Mouse (Mus musculus) stomach, embryonic 16.5 days (tissue): ENCODE measurements around the gene Cel. TPM values are rescaled to one million over a fixed set of nuclear protein-coding genes. Genes with fewer than 3 reads are reported as not detected.

ENCODE experiments used
- ATAC-seq: fragments of 200-750 bp; cut with Nextera tagmentation; 2 replicates; pipeline ENCODE4 v1.8.0; 2017; ENCODE audit warnings: moderate number of reproducible peaks, moderate TSS enrichment; ENCODE audit not compliant: insufficient read depth, low FRiP score
- H3K27ac ChIP-seq: fragments of 300-500 bp; sonication (generic); 2 replicates; pipeline ENCODE4 v1.5.1; 2014; ENCODE audit warnings: low read length
- H3K27me3 ChIP-seq: fragments of 300-500 bp; sonication (generic); 2 replicates; pipeline ENCODE4 v1.6.1; 2014; ENCODE audit warnings: low read length, control low read depth, mixed read lengths; ENCODE audit not compliant: control insufficient read depth, insufficient read depth
- H3K36me3 ChIP-seq: fragments of 300-500 bp; sonication (generic); 2 replicates; pipeline ENCODE4 v1.6.1; 2014; ENCODE audit warnings: low read length; ENCODE audit not compliant: control insufficient read depth, insufficient read depth
- H3K4me1 ChIP-seq: fragments of 300-500 bp; sonication (generic); 2 replicates; pipeline ENCODE4 v1.6.1; 2014; ENCODE audit warnings: low read length, control low read depth, mixed read lengths; ENCODE audit not compliant: control insufficient read depth, insufficient read depth
- H3K4me2 ChIP-seq: fragments of 300-500 bp; sonication (generic); 2 replicates; pipeline ENCODE4 v1.6.1; 2014; ENCODE audit warnings: low read depth, low read length, mixed read lengths
- H3K4me3 ChIP-seq: fragments of 300-500 bp; sonication (generic); replicated peaks from 2 replicates; pipeline ENCODE4 v1.5.1; 2014; ENCODE audit warnings: mild to moderate bottlenecking, low read length
- H3K9ac ChIP-seq: fragments of 300-500 bp; sonication (generic); 2 replicates; pipeline ENCODE4 v1.6.1; 2014; ENCODE audit warnings: low read length
- H3K9me3 ChIP-seq: fragments of 300-500 bp; sonication (generic); replicated peaks from 2 replicates; pipeline ENCODE4 v1.6.1; 2016; ENCODE audit warnings: low read length, control low read depth; ENCODE audit not compliant: control insufficient read depth
- WGBS: fragments of 180-500 bp; shearing (Covaris S2); extraction: QIAGEN DNeasy Blood & Tissue Kit; methylation state at CpG from one replicate; pipeline ENCODE4 v1.1.7; 2014; 5-methylcytosine and 5-hydroxymethylcytosine counted together
- polyA plus RNA-seq: library from polyadenylated mRNA; unstranded; fragments of >200 nt; fragmentation: Nextera tagmentation; extraction: Ambion mirVana; gene quantifications from 2 replicates; pipeline ENCODE4 v1.2.1, GENCODE M21; 2015

Gene Cel
- polyA plus RNA-seq, 1 experiment from 2014 or later: 562 TPM

DNA sequence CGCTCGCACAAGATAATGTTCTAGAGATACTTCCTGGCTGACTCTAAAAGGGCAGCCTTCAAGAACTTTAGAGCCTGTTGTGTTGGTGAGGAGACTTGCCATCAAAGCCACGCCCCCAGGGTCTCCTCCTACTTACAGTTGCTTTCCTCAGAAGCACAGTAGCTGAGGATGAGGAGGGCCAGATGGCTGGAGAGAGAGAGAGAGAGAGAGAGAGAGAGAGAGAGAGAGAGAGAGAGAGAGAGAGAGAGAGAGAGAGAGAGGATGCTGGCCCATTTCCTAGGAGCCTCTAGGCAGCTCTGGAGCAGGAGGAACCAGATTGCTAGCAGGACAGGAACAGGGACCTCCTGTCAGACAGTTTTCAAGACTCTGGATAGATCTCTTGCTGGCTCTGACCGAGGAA lies 27.0 kb downstream of the Cel start:
- Histone ChIP-seq H3K27me3 (no peaks in the 10 kb centered on the region), H3K9me3 (no peaks in the 10 kb centered on the region), H3K27ac (peak overlapping the region; percentile 90), H3K4me3 (no peak overlapping the region), H3K4me2 (peak overlapping the region; percentile 88; the same call in 1 of the 2 replicates), H3K4me1 (peaks cover 83% of the 10 kb centered on the region), H3K36me3 (no peaks in the 10 kb centered on the region), H3K9ac (peak overlapping the region; percentile 84; the same call in 1 of the 2 replicates)
- ATAC-seq: no peak
- 42% methylated on average over 4 of the region's 4 CpGs for WGBS

- peaks cover 81% of the 10 kb centered on the region for H3K4me1 ChIP-seq
- peak overlapping the region; percentile 84 for H3K9ac ChIP-seq
- H3K4me3 ChIP-seq: peak overlapping the region; percentile 73; the same call in 1 of the 2 replicates
- peak overlapping the region; percentile 90 for H3K27ac ChIP-seq
- WGBS: 43% methylated on average over 7 of the region's 7 CpGs
- H3K9me3 ChIP-seq: no peaks in the 10 kb centered on the region
- ATAC-seq: no peak
- no peaks in the 10 kb centered on the region for H3K27me3 ChIP-seq
- no peaks in the 10 kb centered on the region for H3K36me3 ChIP-seq
- peak overlapping the region; percentile 88 for H3K4me2 ChIP-seq
Measured at GRCm38 (mm10) chr2:28535650-28536049, 27.6 kb downstream of the Cel start.

- peaks cover 80% of the 10 kb centered on the region for H3K4me1 ChIP-seq
Measured at GRCm38 (mm10) chr2:28535263-28535540, 28.0 kb downstream of the Cel start.

GRCm38 (mm10) chr2:28534436-28535262 lies 28.6 kb downstream of the Cel start:
- Histone ChIP-seq H3K4me3 (peak overlapping the region; percentile 73), H3K9ac (peak overlapping the region; percentile 84), H3K4me1 (peaks cover 77% of the 10 kb centered on the region), H3K27me3 (no peaks in the 10 kb centered on the region), H3K4me2 (peak overlapping the region; percentile 88), H3K27ac (peak overlapping the region; percentile 90), H3K36me3 (no peaks in the 10 kb centered on the region), H3K9me3 (no peaks in the 10 kb centered on the region)
- 38% methylated on average over 11 of the region's 11 CpGs for WGBS
- ATAC-seq: 0 out of 2 replicates have a peak, but pooled peaks have one; percentile 18

More at GRCm38 (mm10) chr2:28535263-28535540, 28.0 kb downstream of the Cel start:
- Histone ChIP-seq H3K27ac (peak overlapping the region; percentile 90), H3K36me3 (no peaks in the 10 kb centered on the region), H3K4me2 (peak overlapping the region; percentile 88), H3K4me3 (peak overlapping the region; percentile 73), H3K27me3 (no peaks in the 10 kb centered on the region), H3K9ac (peak overlapping the region; percentile 84), H3K9me3 (no peaks in the 10 kb centered on the region)
- WGBS: 37% methylated on average over 4 of the region's 4 CpGs
- ATAC-seq: no peak

DNA sequence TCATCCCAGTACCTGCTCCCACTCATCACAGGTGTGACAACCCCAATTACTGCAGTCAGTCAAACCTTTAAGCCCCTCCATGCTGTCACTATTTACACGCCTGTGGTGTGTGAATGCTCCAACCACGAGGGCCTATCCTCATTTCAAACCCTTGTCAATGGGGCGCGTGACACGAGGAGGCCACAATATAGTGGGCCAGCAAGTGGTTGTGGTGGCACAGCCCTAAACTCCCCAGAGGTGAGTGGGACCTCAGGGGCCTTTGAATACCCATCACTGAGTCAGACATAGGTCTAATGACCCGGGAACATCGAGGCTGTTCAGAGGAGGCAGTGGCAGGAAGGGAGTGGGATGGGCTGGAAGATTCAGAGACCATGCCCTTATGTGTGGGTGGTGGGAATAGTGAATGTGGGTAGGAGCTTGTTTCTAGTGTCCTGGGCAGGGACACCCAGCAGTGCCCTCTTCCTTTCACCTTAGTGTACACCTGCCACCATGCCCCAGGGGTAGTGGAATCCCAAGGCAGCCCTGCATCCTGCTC lies 29.2 kb downstream of the Cel start:
- Histone ChIP-seq H3K36me3 (no peaks in the 10 kb centered on the region), H3K4me1 (peaks cover 70% of the 10 kb centered on the region), H3K27me3 (no peaks in the 10 kb centered on the region), H3K9ac (peak overlapping the region; percentile 84), H3K9me3 (no peaks in the 10 kb centered on the region), H3K27ac (peak overlapping the region; percentile 90), H3K4me2 (peak overlapping the region; percentile 88), H3K4me3 (peak overlapping the region; percentile 73)
- no peak for ATAC-seq
- 72% methylated on average over 7 of the region's 7 CpGs for WGBS

DNA sequence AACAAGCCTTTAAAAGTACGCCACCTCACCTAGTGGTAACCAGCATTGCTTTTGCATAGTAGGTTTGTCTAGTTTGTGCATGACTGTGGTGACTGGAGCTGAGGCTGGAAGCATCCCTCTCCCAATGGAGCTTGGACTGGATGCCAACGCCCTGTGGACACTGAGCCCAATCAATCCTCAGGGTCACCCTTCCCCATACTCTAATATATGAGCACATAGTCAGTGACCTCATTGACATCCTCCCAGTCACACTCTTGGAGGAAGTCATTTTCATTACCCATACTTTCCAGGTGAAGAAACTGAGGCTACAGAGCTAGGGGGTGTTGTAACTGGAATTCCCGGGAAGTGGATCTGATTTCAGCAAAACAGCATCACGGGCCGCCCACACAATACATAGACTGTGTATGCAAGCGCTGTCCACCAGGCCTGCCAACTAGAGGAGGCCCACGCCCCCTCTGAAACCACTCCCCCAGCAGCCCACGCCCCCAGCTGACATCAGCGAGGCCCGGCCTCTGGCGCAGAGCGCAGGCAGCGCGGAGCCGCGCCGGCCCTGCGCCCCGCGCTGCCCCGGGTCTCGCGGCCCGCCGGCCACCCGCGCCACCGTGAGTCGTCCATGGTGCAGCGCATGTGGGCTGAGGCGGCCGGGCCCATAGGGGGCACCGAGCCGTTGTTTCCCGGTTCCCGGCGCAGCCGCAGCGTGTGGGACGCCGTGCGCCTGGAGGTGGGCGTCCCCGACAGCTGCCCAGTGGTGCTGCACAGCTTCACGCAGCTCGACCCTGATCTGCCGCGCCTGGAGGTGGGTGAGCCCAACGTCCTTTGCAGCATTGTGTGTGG lies 30.0 kb downstream of the Cel start:
- H3K9me3 ChIP-seq: no peaks in the 10 kb centered on the region
- peak overlapping the region; percentile 73 for H3K4me3 ChIP-seq
- H3K27ac ChIP-seq: peak overlapping the region; percentile 90
- peak overlapping the region; percentile 88 for H3K4me2 ChIP-seq
- no peaks in the 10 kb centered on the region for H3K27me3 ChIP-seq
- peak overlapping the region; percentile 84 for H3K9ac ChIP-seq
- WGBS: 3% methylated on average over 49 of the region's 49 CpGs
- peak; percentile 94 for ATAC-seq
- H3K4me1 ChIP-seq: peaks cover 62% of the 10 kb centered on the region
- no peaks in the 10 kb centered on the region for H3K36me3 ChIP-seq

- H3K4me2 ChIP-seq: no peak overlapping the region
- no peaks in the 10 kb centered on the region for H3K9me3 ChIP-seq
- peak overlapping the region; percentile 6; the same call in 1 of the 2 replicates for H3K9ac ChIP-seq
- 52% methylated on average over 7 of the region's 7 CpGs for whole genome bisulfite sequencing
- ATAC-seq: no peak
- peaks cover 50% of the 10 kb centered on the region for H3K4me1 ChIP-seq
- H3K4me3 ChIP-seq: no peak overlapping the region
- peak overlapping the region; percentile 43; the same call in 1 of the 2 replicates for H3K27ac ChIP-seq
- H3K36me3 ChIP-seq: no peaks in the 10 kb centered on the region
- H3K27me3 ChIP-seq: no peaks in the 10 kb centered on the region
Measured at GRCm38 (mm10) chr2:28530311-28530710, 32.9 kb downstream of the Cel start.

DNA sequence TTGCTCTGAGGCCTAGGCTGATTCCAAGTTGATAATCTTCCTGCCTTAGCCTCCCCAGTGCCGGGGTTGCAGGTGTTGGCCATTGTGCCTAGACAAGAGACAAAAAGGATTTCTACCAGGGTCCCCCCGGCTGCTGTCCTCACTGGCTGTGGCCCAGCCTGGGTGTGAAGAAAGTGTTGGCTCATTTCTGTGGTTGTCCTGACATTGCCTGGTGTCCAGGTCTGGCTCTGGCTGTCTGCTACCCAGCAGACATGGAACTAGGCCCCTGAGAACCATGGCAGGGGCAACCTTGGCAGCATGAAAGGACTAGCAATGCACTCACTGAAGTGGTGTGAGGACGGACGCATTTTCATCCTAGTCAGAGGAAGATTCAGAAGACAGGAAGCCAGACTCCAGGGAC lies 33.3 kb downstream of the Cel start:
- no peak overlapping the region for H3K4me3 ChIP-seq
- H3K4me1 ChIP-seq: peaks cover 50% of the 10 kb centered on the region
- no peaks in the 10 kb centered on the region for H3K36me3 ChIP-seq
- H3K27me3 ChIP-seq: no peaks in the 10 kb centered on the region
- 70% methylated on average over 4 of the region's 4 CpGs for whole genome bisulfite sequencing
- no peak for ATAC-seq
- H3K4me2 ChIP-seq: no peak overlapping the region
- H3K9me3 ChIP-seq: no peaks in the 10 kb centered on the region
- peak overlapping the region; percentile 43; the same call in 1 of the 2 replicates for H3K27ac ChIP-seq
- 0 out of 2 replicates have a peak overlapping the region, but pooled peaks have one; percentile 12 for H3K9ac ChIP-seq
